Mouse (Mus musculus) myocyte (in vitro differentiated cells): ENCODE measurements at regions not wholly inside any gene's neighbourhood (a gene's known extent, or its start where the extent isn't known, plus 50 kb on each side); places are given as distances from the start of the nearest gene placed in this dataset.

ENCODE experiments used
- H3K27me3 ChIP-seq: one replicate; pipeline ENCODE4 v1.6.1; 2011; ENCODE audit not compliant: control insufficient read depth, insufficient read depth, insufficient read length
- H3K36me3 ChIP-seq: one replicate; pipeline ENCODE4 v1.6.1; 2011; ENCODE audit not compliant: control insufficient read depth, insufficient read depth
- H3K4me2 ChIP-seq: one replicate; pipeline ENCODE4 v1.6.1; 2011; ENCODE audit warnings: low read depth, control low read depth
- H3K4me3 ChIP-seq: one replicate; pipeline ENCODE4 v1.5.1; 2011; ENCODE audit warnings: mild to moderate bottlenecking, control low read depth, moderate library complexity
- H3K79me2 ChIP-seq: one replicate; pipeline ENCODE4 v1.6.1; 2011; ENCODE audit not compliant: control insufficient read depth, insufficient read depth
- H3ac ChIP-seq: one replicate; pipeline ENCODE4 v1.6.1; 2011; ENCODE audit not compliant: control insufficient read depth, insufficient read length
- CEBPB ChIP-seq: IDR thresholded peaks from 2 replicates; pipeline ENCODE4 v1.6.1; 2011; ENCODE audit warnings: mild to moderate bottlenecking, moderate library complexity; ENCODE audit not compliant: poor library complexity, insufficient read depth, severe bottlenecking
- E2F4 ChIP-seq: IDR thresholded peaks from one replicate; pipeline ENCODE4 v1.6.1; 2011; ENCODE audit warnings: mild to moderate bottlenecking, control low read depth, moderate library complexity; ENCODE audit not compliant: insufficient read depth
- MAX ChIP-seq: IDR thresholded peaks from one replicate; pipeline ENCODE4 v1.6.1; 2011; ENCODE audit warnings: low read depth, mild to moderate bottlenecking, control low read depth
- MYOD1 ChIP-seq, 3 experiments: IDR thresholded peaks; one replicate each; pipeline ENCODE4 v1.6.1; 2011; ENCODE audit warnings: control low read depth in 2 of 3, low read depth in 2 of 3, mild to moderate bottlenecking in 2 of 3, moderate library complexity in 1 of 3; ENCODE audit not compliant: insufficient read length in 2 of 3, control insufficient read depth in 1 of 3
- MYOG ChIP-seq, 3 experiments: IDR thresholded peaks; one replicate each; pipeline ENCODE4 v1.6.1; 2011; ENCODE audit warnings: control low read depth in 2 of 3, low read depth in 2 of 3, mild to moderate bottlenecking in 2 of 3; ENCODE audit not compliant: insufficient read length in 2 of 3, control insufficient read depth in 1 of 3, insufficient read depth in 1 of 3
- POLR2A ChIP-seq: IDR thresholded peaks from one replicate; pipeline ENCODE4 v1.6.1; 2011; ENCODE audit warnings: low read depth, mild to moderate bottlenecking, control low read depth, moderate library complexity; ENCODE audit not compliant: insufficient read length
- POLR2AphosphoS2 ChIP-seq: IDR thresholded peaks from one replicate; pipeline ENCODE4 v1.6.1; 2011; ENCODE audit warnings: low read depth, control low read depth; ENCODE audit not compliant: insufficient read length
- REST ChIP-seq: IDR thresholded peaks from one replicate; pipeline ENCODE4 v1.6.1; 2011; ENCODE audit warnings: mild to moderate bottlenecking, control low read depth, moderate library complexity; ENCODE audit not compliant: insufficient read depth, insufficient read length
- SRF ChIP-seq: IDR thresholded peaks from one replicate; pipeline ENCODE4 v1.6.1; 2011; ENCODE audit warnings: low read depth; ENCODE audit not compliant: control insufficient read depth, insufficient read length
- TCF12 ChIP-seq: IDR thresholded peaks from one replicate; pipeline ENCODE4 v1.6.1; 2011; ENCODE audit warnings: mild to moderate bottlenecking, control low read depth; ENCODE audit not compliant: poor library complexity, insufficient read depth, severe bottlenecking
- TCF3 ChIP-seq: IDR thresholded peaks from one replicate; pipeline ENCODE4 v1.6.1; 2011; ENCODE audit warnings: low read depth, control low read depth; ENCODE audit not compliant: insufficient read length
- USF1 ChIP-seq: IDR thresholded peaks from one replicate; pipeline ENCODE4 v1.6.1; 2011; ENCODE audit warnings: low read depth, mild to moderate bottlenecking, control low read depth, moderate library complexity

GRCm38 (mm10) chr10:96379016-96379771, 237.6 kb upstream of the Btg1 start:
- Histone ChIP-seq H3K27me3 (no peaks in the 10 kb centered on the region), H3ac (no peak overlapping the region), H3K4me2 (no peak overlapping the region), H3K36me3 (no peaks in the 10 kb centered on the region), H3K79me2 (no peaks in the 10 kb centered on the region), H3K4me3 (no peak overlapping the region)
- TF ChIP-seq SRF (no peak), REST (no peak), TCF12 (no peak), MAX (no peak), CEBPB (no peak), MYOG (IDR thresholded peaks at IDR 0.05; ENCODE audit: control insufficient read depth in 1 of 3, insufficient read depth in 1 of 3, insufficient read length in 2 of 3, low read depth in 2 of 3) (no peak), POLR2AphosphoS2 (no peak), MYOD1 (IDR thresholded peaks at IDR 0.05; ENCODE audit: control insufficient read depth in 1 of 3, insufficient read length in 2 of 3, low read depth in 2 of 3) (no peak), E2F4 (no peak), TCF3 (no peak), USF1 (no peak), POLR2A (no peak)

- H3ac ChIP-seq: no peak overlapping the region
- no peaks in the 10 kb centered on the region for H3K79me2 ChIP-seq
- no peak overlapping the region for H3K4me2 ChIP-seq
- no peaks in the 10 kb centered on the region for H3K36me3 ChIP-seq
- TF ChIP-seq E2F4: no peak
- no peak for TF ChIP-seq SRF
- TF ChIP-seq USF1: no peak
- H3K4me3 ChIP-seq: no peak overlapping the region
- H3K27me3 ChIP-seq: no peaks in the 10 kb centered on the region
Observed at GRCm38 (mm10) chr10:96381664-96382063, 235.1 kb upstream of the Btg1 start.

GRCm38 (mm10) chr10:96391748-96392147, 225.1 kb upstream of the Btg1 start:
- Histone ChIP-seq H3K27me3 (no peaks in the 10 kb centered on the region), H3ac (no peak overlapping the region), H3K36me3 (no peaks in the 10 kb centered on the region), H3K79me2 (no peaks in the 10 kb centered on the region), H3K4me2 (no peak overlapping the region), H3K4me3 (no peak overlapping the region)
- TF ChIP-seq USF1 (no peak), MAX (no peak)

GRCm38 (mm10) chr10:96392836-96393235, 224.0 kb upstream of the Btg1 start:
- Histone ChIP-seq H3K36me3 (no peaks in the 10 kb centered on the region), H3K79me2 (no peaks in the 10 kb centered on the region), H3K27me3 (no peaks in the 10 kb centered on the region), H3K4me3 (no peak overlapping the region), H3K4me2 (no peak overlapping the region), H3ac (no peak overlapping the region)
- TF ChIP-seq POLR2A (no peak), CEBPB (no peak), MAX (no peak), TCF12 (no peak), TCF3 (no peak), REST (no peak), POLR2AphosphoS2 (no peak), MYOG (IDR thresholded peaks at IDR 0.05; ENCODE audit: control insufficient read depth in 1 of 3, insufficient read depth in 1 of 3, insufficient read length in 2 of 3, low read depth in 2 of 3) (no peak)

- H3K4me3 ChIP-seq: no peak overlapping the region
- no peaks in the 10 kb centered on the region for H3K27me3 ChIP-seq
- no peak overlapping the region for H3ac ChIP-seq
- no peak overlapping the region for H3K4me2 ChIP-seq
- no peak for TF ChIP-seq MAX
- TF ChIP-seq POLR2A: no peak
- TF ChIP-seq REST: no peak
- no peak for TF ChIP-seq TCF3
- no peak for TF ChIP-seq TCF12
- TF ChIP-seq POLR2AphosphoS2: no peak
- no peak for TF ChIP-seq SRF
- TF ChIP-seq USF1: no peak
- no peak for TF ChIP-seq CEBPB
- no peak for TF ChIP-seq MYOD1 (IDR thresholded peaks at IDR 0.05; ENCODE audit: control insufficient read depth in 1 of 3, insufficient read length in 2 of 3, low read depth in 2 of 3)
- TF ChIP-seq MYOG (IDR thresholded peaks at IDR 0.05; ENCODE audit: control insufficient read depth in 1 of 3, insufficient read depth in 1 of 3, insufficient read length in 2 of 3, low read depth in 2 of 3): no peak
- TF ChIP-seq E2F4: no peak
- no peaks in the 10 kb centered on the region for H3K79me2 ChIP-seq
- H3K36me3 ChIP-seq: no peaks in the 10 kb centered on the region
Observed at GRCm38 (mm10) chr10:96394210-96394609, 222.6 kb upstream of the Btg1 start.
